Mouse (Mus musculus) ES-Bruce4 (cell line): ENCODE measurements around the gene Zyg11b.

Experiments
- CTCF ChIP-seq: IDR thresholded peaks from one replicate; pipeline ENCODE4 v1.8.1; 2011; ENCODE audit warnings: low read depth, low read length
- EP300 ChIP-seq: IDR thresholded peaks from 2 replicates; pipeline ENCODE4 v1.6.1; 2011; ENCODE audit warnings: low read depth, low read length; ENCODE audit not compliant: insufficient read depth

DNA sequence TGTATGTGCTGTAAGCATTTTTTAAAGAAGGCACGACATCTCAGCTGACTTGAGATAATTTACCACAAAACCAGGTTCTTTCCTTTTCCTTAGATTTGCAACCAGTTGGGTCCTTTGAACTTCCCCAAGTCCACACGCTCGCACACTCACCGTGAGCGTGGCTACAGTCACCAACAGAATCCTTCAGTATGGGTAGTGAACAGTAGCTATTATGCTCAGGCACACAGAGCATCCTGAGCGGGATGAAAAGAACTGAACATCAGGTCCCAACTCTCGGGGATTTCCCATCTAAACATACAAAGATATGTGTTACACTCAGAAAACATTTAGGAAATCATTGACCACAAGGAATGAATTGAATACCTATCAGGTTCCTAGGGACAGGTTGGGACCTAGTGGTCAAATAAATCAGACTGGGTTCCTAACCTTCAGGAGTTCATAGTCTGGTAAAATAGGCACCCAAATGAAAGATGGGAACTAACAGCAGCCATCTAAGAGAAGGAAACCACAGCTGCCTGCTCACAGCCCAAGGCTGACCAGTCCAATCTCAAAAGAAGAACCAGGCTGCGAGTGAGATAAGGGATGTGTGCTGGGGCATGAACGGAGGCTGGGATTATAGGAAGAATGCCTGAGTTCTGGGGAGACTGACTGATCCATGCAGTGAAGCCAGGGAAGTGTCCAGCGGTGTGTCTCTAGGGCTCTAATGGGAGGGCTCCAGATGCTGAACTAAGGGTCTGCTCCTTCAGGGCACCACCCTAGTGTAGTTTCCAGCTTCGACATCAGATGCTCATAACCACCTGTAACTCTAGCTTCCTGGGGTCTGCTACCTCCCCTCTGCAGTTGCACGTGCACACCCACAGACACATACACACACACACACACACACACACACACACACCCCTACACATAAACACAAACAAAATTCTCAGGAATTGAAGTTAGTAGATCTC is 17.0 kb upstream of the Zyg11b start:
- TF ChIP-seq CTCF (no peak), EP300 (no peak)
